Mouse (Mus musculus) brain, embryonic 14.5 days (tissue): ENCODE measurements around the gene Tbc1d1. TPM values are rescaled to one million over a fixed set of nuclear protein-coding genes. Genes with fewer than 3 reads are reported as not detected.

ENCODE experiments used
- DNase-seq: peaks from one replicate; pipeline ENCODE4 v3.0.0-alpha.2; 2011; ENCODE audit warnings: low read depth
- CTCF ChIP-seq: fragments of 200-500 bp; IDR thresholded peaks from 2 replicates; pipeline ENCODE4 v1.5.1; 2012; ENCODE audit warnings: inconsistent platforms, mild to moderate bottlenecking, moderate library complexity, borderline replicate concordance; ENCODE audit not compliant: insufficient read depth, insufficient read length; ENCODE audit errors: extremely low read depth
- POLR2A ChIP-seq: fragments of 200-500 bp; IDR thresholded peaks from 2 replicates; pipeline ENCODE4 v1.6.1; 2012; ENCODE audit warnings: mild to moderate bottlenecking, inconsistent platforms, borderline replicate concordance; ENCODE audit not compliant: poor library complexity, insufficient read depth, insufficient read length, severe bottlenecking; ENCODE audit errors: extremely low read depth
- polyA plus RNA-seq: library from polyadenylated mRNA; depleted of rRNA; stranded (reverse); fragments of >200 nt; gene quantifications from 2 replicates; pipeline ENCODE4 v1.2.3, GENCODE M21; 2012

Tbc1d1 gene
- polyA plus RNA-seq, 1 experiment: 17.8 TPM

DNA sequence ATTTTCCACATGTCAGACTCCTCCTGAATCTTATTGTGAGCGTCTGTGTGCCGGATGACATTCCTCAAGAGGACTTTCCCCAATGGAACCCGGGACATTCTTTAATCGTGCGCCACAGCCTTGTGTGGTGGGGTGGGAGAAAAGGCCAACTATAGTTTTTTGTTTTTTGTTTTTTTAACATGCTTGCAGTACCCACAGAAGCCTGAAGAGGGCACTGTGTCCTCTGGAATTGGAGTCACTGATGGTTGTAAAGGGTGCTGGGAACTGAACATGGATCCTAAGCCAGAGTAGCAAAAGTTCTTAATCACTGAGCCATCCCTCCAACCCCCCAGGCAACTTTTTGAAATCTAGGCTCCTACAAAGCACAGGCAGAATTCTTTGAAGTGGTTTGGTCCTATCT, 34.8 kb downstream of the Tbc1d1 start:
- TF ChIP-seq POLR2A (no peak), CTCF (peak; percentile 33; the same call in 1 of the 2 replicates)
- no peak for DNase-seq

GRCm38 (mm10) chr5:64193353-64193752, 37.2 kb downstream of the Tbc1d1 start:
- TF ChIP-seq CTCF (no peak), POLR2A (no peak)
- no peak for DNase-seq

DNA sequence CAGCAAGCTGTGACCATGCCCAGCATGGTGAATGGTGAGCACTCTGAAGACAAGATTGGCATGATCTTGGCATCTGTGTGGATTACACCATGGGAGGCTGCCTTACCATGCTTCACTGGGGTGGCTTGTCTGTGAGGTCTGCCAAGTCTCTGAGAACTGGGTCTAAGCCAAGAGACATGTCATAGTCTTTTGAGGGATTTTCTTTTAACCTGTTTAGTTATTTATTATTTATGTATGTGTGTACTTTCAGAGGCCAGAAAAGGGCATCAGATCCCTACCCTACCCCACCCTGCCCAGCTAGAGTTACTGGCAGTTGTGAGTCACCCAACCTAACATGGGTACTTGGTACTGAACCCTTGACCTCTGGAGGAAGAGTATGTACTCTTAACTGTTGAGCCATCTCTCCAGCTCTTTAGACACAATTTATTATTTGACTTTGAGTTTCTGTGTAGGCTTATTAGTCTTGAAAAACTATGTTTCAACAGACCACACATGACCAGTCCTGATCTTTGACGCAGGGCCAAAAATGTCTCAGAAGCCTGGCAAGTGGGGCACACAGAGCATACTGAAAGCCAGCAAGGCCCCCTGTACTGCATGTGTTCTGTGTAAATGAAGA, 40.3 kb downstream of the Tbc1d1 start:
- peak; percentile 83 for DNase-seq
- TF ChIP-seq CTCF: no peak
- no peak for TF ChIP-seq POLR2A

DNA sequence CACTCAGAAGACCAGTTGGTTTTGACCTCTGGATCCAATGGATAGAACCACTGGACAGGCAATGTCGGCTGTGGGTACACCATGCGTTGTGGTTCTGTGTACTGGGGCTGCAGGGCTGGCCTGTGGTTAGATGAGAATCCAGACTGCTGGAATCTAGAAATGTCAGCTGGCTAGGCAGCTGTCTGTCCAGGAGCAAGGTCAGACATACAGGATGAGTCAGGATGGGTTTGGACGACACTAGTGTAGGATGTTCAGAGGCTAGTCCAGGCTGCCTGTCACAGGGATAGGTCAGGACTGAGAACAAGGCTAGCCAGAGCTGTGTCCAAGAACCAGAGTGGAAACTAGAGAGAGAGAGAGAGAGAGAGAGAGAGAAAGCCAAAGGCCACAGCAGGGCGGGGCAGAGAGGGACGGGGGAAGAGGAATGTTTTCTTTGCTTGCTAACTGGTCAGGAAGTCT, 40.8 kb downstream of the Tbc1d1 start:
- no peak for DNase-seq
- TF ChIP-seq POLR2A (no peak), CTCF (no peak)

DNA sequence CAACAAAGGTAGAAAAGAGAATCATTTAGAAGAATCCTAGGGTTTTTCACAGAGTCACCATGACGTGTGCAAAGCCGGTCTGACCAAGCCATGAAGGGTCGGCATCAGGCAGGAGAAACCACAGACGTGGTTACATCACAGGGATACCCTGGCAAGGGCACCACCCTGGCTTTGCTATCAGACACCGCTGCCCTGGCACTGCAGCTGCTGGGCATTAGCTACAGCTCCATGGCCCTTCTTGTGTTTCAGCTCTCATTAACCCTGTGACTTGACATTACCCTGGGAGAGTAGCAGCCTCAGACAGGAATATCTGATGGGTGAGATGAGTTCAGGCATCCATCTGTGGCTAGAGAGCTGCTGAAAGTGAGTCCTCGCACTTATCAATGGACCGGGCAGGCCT, 42.5 kb downstream of the Tbc1d1 start:
- no peak for DNase-seq

GRCm38 (mm10) chr5:64201071-64201470, 45.0 kb downstream of the Tbc1d1 start:
- DNase-seq: no peak
- TF ChIP-seq POLR2A: no peak
- TF ChIP-seq CTCF: no peak

More for the DNA sequence above, 42.5 kb downstream of the Tbc1d1 start:
- TF ChIP-seq CTCF (no peak), POLR2A (no peak)

- DNase-seq: peak; percentile 67
- TF ChIP-seq POLR2A: no peak
- TF ChIP-seq CTCF: peak; percentile 80
Measured at GRCm38 (mm10) chr5:64202306-64202705, 46.2 kb downstream of the Tbc1d1 start.

- DNase-seq: no peak
- TF ChIP-seq POLR2A: no peak
- TF ChIP-seq CTCF: no peak
Measured at GRCm38 (mm10) chr5:64205610-64206009, 49.5 kb downstream of the Tbc1d1 start.

- no peak for TF ChIP-seq POLR2A
- TF ChIP-seq CTCF: no peak
- DNase-seq: no peak
Measured at GRCm38 (mm10) chr5:64206431-64206830, 50.3 kb downstream of the Tbc1d1 start.

- TF ChIP-seq POLR2A (no peak), CTCF (no peak)
- DNase-seq: no peak
Measured at GRCm38 (mm10) chr5:64206875-64207274, 50.8 kb downstream of the Tbc1d1 start.

GRCm38 (mm10) chr5:64207800-64208199, 51.7 kb downstream of the Tbc1d1 start:
- DNase-seq: no peak
- TF ChIP-seq CTCF (no peak), POLR2A (no peak)

DNA sequence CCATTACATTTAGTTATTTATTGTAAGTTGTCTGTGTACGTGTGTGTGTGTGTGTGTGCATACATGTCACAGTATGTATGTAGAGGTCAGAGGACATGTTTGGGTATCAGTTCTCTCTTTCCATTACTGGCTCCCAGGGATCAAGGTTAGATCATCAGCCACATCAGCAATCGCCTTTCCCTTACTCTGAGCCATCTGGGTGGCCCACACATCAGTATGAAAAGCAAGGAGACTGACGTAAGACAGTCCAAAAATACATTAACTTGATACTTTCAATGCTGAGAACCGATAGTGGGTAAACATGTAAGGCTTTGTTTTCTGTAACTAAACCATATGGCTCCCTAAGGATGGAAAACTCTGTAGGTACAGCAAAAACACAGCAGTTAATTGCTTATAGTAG, 54.7 kb downstream of the Tbc1d1 start:
- DNase-seq: no peak
- TF ChIP-seq POLR2A (no peak), CTCF (no peak)
